Mouse (Mus musculus) stomach, postnatal 0 days (tissue): ENCODE data around the gene Oosp3.

Experiments used
- CTCF ChIP-seq: IDR thresholded peaks from 2 replicates; pipeline ENCODE4 v1.5.1; 2016; ENCODE audit warnings: antibody characterized with exemption, low read depth, mild to moderate bottlenecking, moderate library complexity
- EP300 ChIP-seq: optimal IDR thresholded peaks from 2 replicates; pipeline ENCODE3; 2016; ENCODE audit warnings: antibody characterized with exemption

DNA sequence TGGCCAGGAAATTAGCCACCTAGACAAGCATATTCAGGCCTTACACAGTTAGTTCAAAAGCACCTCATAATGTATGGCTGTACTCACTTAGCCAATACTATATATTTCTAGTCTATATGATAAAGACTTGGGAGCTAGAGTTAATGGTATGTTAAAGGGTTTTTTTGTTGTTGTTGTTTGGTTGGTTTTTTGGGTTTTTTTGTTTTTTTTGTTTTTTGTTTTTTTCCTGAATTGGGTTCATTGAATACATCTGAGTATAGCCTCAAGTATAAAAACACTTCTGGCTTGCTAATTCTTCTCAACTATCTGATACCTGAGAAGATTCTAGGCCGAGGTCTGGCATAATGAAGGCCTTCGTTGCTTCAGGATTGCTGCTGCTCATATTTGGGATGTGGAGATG, at the start of gene Oosp3:
- no peak for TF ChIP-seq CTCF
- TF ChIP-seq EP300 = no peak
